Mouse (Mus musculus) neutrophil, adult 5-6 weeks (primary cell): ENCODE measurements around the gene Ctps. TPM values are rescaled to one million over a fixed set of nuclear protein-coding genes. Genes with fewer than 3 reads are reported as not detected.

Experiments
- total RNA-seq: library from RNA; stranded (forward); fragments of 200-1000 nt; gene quantifications from 2 replicates; pipeline ENCODE4 v1.2.3, GENCODE M21; 2017

Gene Ctps
- total RNA-seq, 1 experiment from 2014 or later: 9.5 TPM

Other genes starting within 250 kb of the Ctps start
- gene Scmh1, start 165.0 kb downstream of the Ctps start, total RNA-seq: 10.2 and 15.4 TPM in 2 replicates
- 0.35 TPM in 1 of 2 replicates, not detected in the other for gene Slfnl1, start 38.0 kb downstream of the Ctps start, total RNA-seq
- gene Gm8439, start 18.5 kb upstream of the Ctps start, total RNA-seq: not detected in 2 replicates
- 0.74 TPM in 1 of 2 replicates, not detected in the other for gene Cited4, start 96.3 kb upstream of the Ctps start, total RNA-seq
- gene Kcnq4, start 178.3 kb upstream of the Ctps start, total RNA-seq: 0.12 TPM in 1 of 2 replicates, not detected in the other